Mouse (Mus musculus) 3134 (cell line): ENCODE data around the gene Ptgs2.

ENCODE experiments used
- DNase-seq: peaks from one replicate; pipeline ENCODE4 v3.0.0-alpha.2; 2011; ENCODE audit warnings: low spot score; ENCODE audit not compliant: insufficient read length; ENCODE audit errors: extremely low read depth

Ptgs2 gene

GRCm38 (mm10) chr1:150145049-150145448 is 45.2 kb downstream of the Ptgs2 start:
- peak; percentile 48 for DNase-seq

DNA sequence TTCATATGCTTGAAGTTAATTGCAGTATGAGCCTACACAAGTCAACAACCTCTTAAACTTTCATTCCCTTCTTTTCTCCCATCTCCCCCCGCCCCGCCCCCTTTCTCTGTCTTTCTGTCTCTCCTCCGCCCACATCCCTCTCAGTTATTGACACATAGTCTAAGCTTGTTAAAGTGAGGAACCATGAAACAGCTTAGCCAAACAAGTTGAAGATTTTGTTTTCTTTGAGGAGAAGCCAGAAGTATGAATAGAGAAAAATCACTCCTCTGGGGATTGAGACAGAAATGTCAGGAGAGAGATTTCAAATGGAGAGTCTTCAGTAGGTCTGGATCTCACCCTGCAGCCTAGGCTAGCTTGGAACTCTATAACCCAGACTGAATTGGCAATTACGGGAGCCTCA is 47.4 kb downstream of the Ptgs2 start:
- DNase-seq, result peak; percentile 47

DNA sequence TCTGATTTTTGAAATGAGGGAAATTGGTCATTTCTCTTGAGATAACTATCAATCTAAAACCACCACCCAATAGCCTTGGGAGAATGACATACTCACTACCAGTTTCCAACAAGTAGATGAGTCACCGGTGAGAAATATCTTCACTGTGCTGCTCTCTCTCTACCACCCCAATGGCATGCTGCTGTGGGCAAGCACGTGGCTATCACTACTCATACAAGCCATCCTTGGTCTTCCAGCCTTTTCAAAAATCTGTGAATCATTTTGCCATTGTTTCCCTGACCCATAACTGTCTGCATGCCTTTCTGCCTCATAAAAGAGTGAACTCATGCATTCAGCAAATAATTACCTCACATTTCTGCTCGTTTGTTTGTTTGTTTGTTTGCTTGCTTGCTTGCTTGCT is 51.6 kb downstream of the Ptgs2 start:
- peak; percentile 73 for DNase-seq
